In genomic region chr16:85901581-85901910, GRCm38 (mm10) we compare ENCODE assay signal across 8 mouse cellular contexts. TPM values are rescaled to one million over a fixed set of nuclear protein-coding genes. Genes with fewer than 3 reads are reported as not detected.
A peak's percentile ranks its signal among the peaks of the same experiment; 100 is the strongest.
DNase-seq lines count a peak whose midpoint lies in the region; ATAC-seq and TF ChIP-seq lines count a peak whose summit lies in the region.

Gene Adamts5, minus strand, starts transcription at chr16:85901828.

- H3K27me3 ChIP-seq in heart, embryonic 13.5 days (replicated peaks): no peaks in the 10 kb centered on the region; the same call in 1 of the 2 replicates
- peaks cover 36% of the 10 kb centered on the region for H3K27me3 ChIP-seq in limb, embryonic 10.5 days (ENCODE audit: low read depth, poor library complexity, severe bottlenecking)
- peaks cover 10% of the 10 kb centered on the region; the same call in 1 of the 2 replicates for H3K27me3 ChIP-seq in neural tube, embryonic 11.5 days (ENCODE audit: control insufficient read depth, insufficient read depth, low read length)
- no peaks in the 10 kb centered on the region; the same call in 1 of the 2 replicates for H3K27me3 ChIP-seq in thymus, adult 2 months (ENCODE audit: control insufficient read depth, insufficient read depth, low read length)

- no peak for TF ChIP-seq POLR2A in cortical plate, adult 2 months (IDR thresholded peaks at IDR 0.05; ENCODE audit: extremely low read depth, insufficient read depth, low read length)
- no peak for TF ChIP-seq POLR2A in thymus, adult 2 months (IDR thresholded peaks at IDR 0.05; ENCODE audit: control insufficient read depth, extremely low read depth, insufficient read depth, low read length, poor library complexity)

- no peaks in the 10 kb centered on the region for H3K36me3 ChIP-seq in heart, embryonic 13.5 days
- no peaks in the 10 kb centered on the region for H3K36me3 ChIP-seq in limb, embryonic 10.5 days
- H3K36me3 ChIP-seq in neural tube, embryonic 11.5 days (ENCODE audit: control insufficient read depth, insufficient read depth, low read length): no peaks in the 10 kb centered on the region
- no peaks in the 10 kb centered on the region for H3K36me3 ChIP-seq in thymus, adult 2 months (ENCODE audit: control insufficient read depth, insufficient read depth, low read length)

- no peak for TF ChIP-seq CTCF in cortical plate, adult 2 months (IDR thresholded peaks at IDR 0.05; ENCODE audit: extremely low read depth, insufficient read depth, low read length)
- TF ChIP-seq CTCF in thymus, adult 2 months (IDR thresholded peaks at IDR 0.05; ENCODE audit: borderline replicate concordance, control insufficient read depth, extremely low read depth, insufficient read depth, low read length, poor library complexity): no peak

- H3K9me3 ChIP-seq in heart, embryonic 13.5 days: no peaks in the 10 kb centered on the region
- H3K9me3 ChIP-seq in limb, embryonic 10.5 days (replicated peaks): no peaks in the 10 kb centered on the region
- H3K9me3 ChIP-seq in neural tube, embryonic 11.5 days (ENCODE audit: control insufficient read depth, low read length): no peaks in the 10 kb centered on the region

- H3K27ac ChIP-seq in cortical plate, adult 2 months (ENCODE audit: insufficient read depth, low read length): no peak within 1 kb of the TSS
- H3K27ac ChIP-seq in heart, embryonic 13.5 days (replicated peaks): peak within 1 kb of the TSS; percentile 75
- peak within 1 kb of the TSS; percentile 77 for H3K27ac ChIP-seq in limb, embryonic 10.5 days
- H3K27ac ChIP-seq in neural tube, embryonic 11.5 days (ENCODE audit: low read depth, low read length): no peak within 1 kb of the TSS
- no peak within 1 kb of the TSS for H3K27ac ChIP-seq in thymus, adult 2 months (ENCODE audit: control insufficient read depth, insufficient read depth, low read length)

- no peaks in the 10 kb centered on the region for H3K4me1 ChIP-seq in cortical plate, adult 2 months (ENCODE audit: control insufficient read depth, insufficient read depth, low read length)
- H3K4me1 ChIP-seq in heart, embryonic 13.5 days: peaks cover 15% of the 10 kb centered on the region
- H3K4me1 ChIP-seq in limb, embryonic 10.5 days: peaks cover 30% of the 10 kb centered on the region
- H3K4me1 ChIP-seq in neural tube, embryonic 11.5 days (ENCODE audit: control insufficient read depth, insufficient read depth, low read length): peaks cover 6% of the 10 kb centered on the region; the same call in 1 of the 2 replicates
- no peaks in the 10 kb centered on the region for H3K4me1 ChIP-seq in thymus, adult 2 months (replicated peaks; ENCODE audit: control insufficient read depth, insufficient read depth, low read length)

- peak; percentile 8 for DNase-seq in left cerebral cortex, postnatal 4 days
- no peak for DNase-seq in left cerebral cortex, adult 11 months (ENCODE audit: low spot score)
- DNase-seq in limb, embryonic 10.5 days (ENCODE audit: low spot score): peak; percentile 62
- peak; percentile 38 for DNase-seq in neural tube, embryonic 11.5 days (ENCODE audit: low spot score)
- no peak for DNase-seq in natural killer cell, adult 2 months (ENCODE audit: low spot score in 2 of 2)
- no peak for DNase-seq in thymus, adult 2 months

- peak within 1 kb of the TSS; percentile 93 for H3K4me2 ChIP-seq in heart, embryonic 13.5 days
- H3K4me2 ChIP-seq in neural tube, embryonic 11.5 days (ENCODE audit: low read depth): peak within 1 kb of the TSS; percentile 93

- ATAC-seq in heart, embryonic 13.5 days (ENCODE audit: extremely low read depth, insufficient number of reproducible peaks, low FRiP score, low TSS enrichment): no peak
- peak; percentile 13; the same call in 1 of the 2 replicates for ATAC-seq in neural tube, embryonic 11.5 days (ENCODE audit: insufficient read depth, low FRiP score, low TSS enrichment)

- H3K9ac ChIP-seq in heart, embryonic 13.5 days: peak within 1 kb of the TSS; percentile 81
- H3K9ac ChIP-seq in neural tube, embryonic 11.5 days (ENCODE audit: low read length): peak within 1 kb of the TSS; percentile 29

- peak within 1 kb of the TSS; percentile 60 for H3K4me3 ChIP-seq in cortical plate, adult 2 months (ENCODE audit: insufficient read depth, low read length)
- peak within 1 kb of the TSS; percentile 77 for H3K4me3 ChIP-seq in heart, embryonic 13.5 days
- peak within 1 kb of the TSS; percentile 64 for H3K4me3 ChIP-seq in limb, embryonic 10.5 days
- H3K4me3 ChIP-seq in neural tube, embryonic 11.5 days (ENCODE audit: low read depth, low read length): peak within 1 kb of the TSS; percentile 46
- H3K4me3 ChIP-seq in thymus, adult 2 months (ENCODE audit: control insufficient read depth, insufficient read depth, low read length): no peak within 1 kb of the TSS

- WGBS in heart, embryonic 13.5 days: 5% methylated on average over 13 of the region's 13 CpGs
- 3% methylated on average over 13 of the region's 13 CpGs for WGBS in limb, embryonic 10.5 days
- 8% methylated on average over 13 of the region's 13 CpGs for WGBS in neural tube, embryonic 11.5 days
- 13% methylated on average over 13 of the region's 13 CpGs for WGBS in thymus, adult 2 months

- intact Hi-C loops in left cerebral cortex, postnatal 4 days (cut with DNase I): no loop called here

RNA-seq across cellular contexts. Expression of gene Adamts5, which starts in this region (rescaled TPM):
- total RNA-seq in left cerebral cortex, postnatal 4 days (2021): 1 to 10 TPM; 2.0 to 2.5 TPM
- polyA plus RNA-seq in cortical plate, adult 2 months (2012; rRNA removed): 0.49 and 0.65 TPM in 2 replicates
- 4.3 and 4.4 TPM in 2 replicates for polyA plus RNA-seq in heart, embryonic 13.5 days (2015; fragmentation: Nextera tagmentation; extraction: Ambion mirVana)
- 0.83 and 1.1 TPM in 2 replicates for polyA plus RNA-seq in limb, embryonic 10.5 days (2016; fragmentation: Nextera tagmentation; extraction: Ambion mirVana)
- polyA plus RNA-seq in neural tube, embryonic 11.5 days (2014; fragmentation: Nextera tagmentation; extraction: Ambion mirVana): 1.8 and 2.1 TPM in 2 replicates
- 0.54 and 0.55 TPM in 2 replicates for polyA plus RNA-seq in thymus, adult 2 months (2012; rRNA removed)

Comparison
In these comparisons a context has a peak if more than half of its experiments do, and no peak if none do; other contexts are left out.
1. DNase-seq: peak in left cerebral cortex, postnatal 4 days (single experiment), limb, embryonic 10.5 days (single experiment) and neural tube, embryonic 11.5 days (single experiment); none in left cerebral cortex, adult 11 months (single experiment), natural killer cell, adult 2 months (0 of 2) and thymus, adult 2 months (single experiment).
2. H3K27ac ChIP-seq: peak in heart, embryonic 13.5 days (single experiment) and limb, embryonic 10.5 days (single experiment); none in cortical plate, adult 2 months (single experiment), neural tube, embryonic 11.5 days (single experiment) and thymus, adult 2 months (single experiment).